Mouse (Mus musculus) layer of hippocampus, adult 9-10 months (tissue): ENCODE measurements around the gene 4930564D02Rik.

Experiments
- DNase-seq: peaks from one replicate; pipeline ENCODE4 v3.0.0; 2022; ENCODE audit warnings: low spot score

Gene 4930564D02Rik

GRCm38 (mm10) chr3:105058627-105059513, 7.8 kb upstream of the 4930564D02Rik start:
- peak; percentile 92 for DNase-seq

GRCm38 (mm10) chr3:105059911-105060310, 6.7 kb upstream of the 4930564D02Rik start:
- DNase-seq: no peak

GRCm38 (mm10) chr3:105060992-105061391, 5.7 kb upstream of the 4930564D02Rik start:
- no peak for DNase-seq

- no peak for DNase-seq
Measured at GRCm38 (mm10) chr3:105061496-105061895, 5.1 kb upstream of the 4930564D02Rik start.

- DNase-seq: no peak
Measured at GRCm38 (mm10) chr3:105061991-105062390, 4.7 kb upstream of the 4930564D02Rik start.

- DNase-seq: no peak
Measured at GRCm38 (mm10) chr3:105062676-105063075, 4.0 kb upstream of the 4930564D02Rik start.

GRCm38 (mm10) chr3:105070553-105070952, 3.9 kb downstream of the 4930564D02Rik start:
- DNase-seq: no peak

- no peak for DNase-seq
Measured at GRCm38 (mm10) chr3:105071251-105071650, 4.6 kb downstream of the 4930564D02Rik start.

GRCm38 (mm10) chr3:105072536-105072935, 5.9 kb downstream of the 4930564D02Rik start:
- no peak for DNase-seq

- no peak for DNase-seq
Measured at GRCm38 (mm10) chr3:105075796-105076195, 9.2 kb downstream of the 4930564D02Rik start.

- no peak for DNase-seq
Measured at GRCm38 (mm10) chr3:105078231-105078826, 11.7 kb downstream of the 4930564D02Rik start.

GRCm38 (mm10) chr3:105087344-105087743, 20.7 kb downstream of the 4930564D02Rik start:
- DNase-seq: no peak

GRCm38 (mm10) chr3:105088638-105089037, 22.0 kb downstream of the 4930564D02Rik start:
- DNase-seq: no peak

GRCm38 (mm10) chr3:105090147-105090546, 23.5 kb downstream of the 4930564D02Rik start:
- DNase-seq: no peak

GRCm38 (mm10) chr3:105090981-105091380, 24.3 kb downstream of the 4930564D02Rik start:
- peak; percentile 48 for DNase-seq

GRCm38 (mm10) chr3:105092721-105093505, 26.3 kb downstream of the 4930564D02Rik start:
- no peak for DNase-seq

GRCm38 (mm10) chr3:105094448-105094847, 27.8 kb downstream of the 4930564D02Rik start:
- no peak for DNase-seq

- DNase-seq: no peak
Measured at GRCm38 (mm10) chr3:105095026-105095425, 28.4 kb downstream of the 4930564D02Rik start.

- DNase-seq: no peak
Measured at GRCm38 (mm10) chr3:105097581-105097980, 30.9 kb downstream of the 4930564D02Rik start.

GRCm38 (mm10) chr3:105099526-105100269, 33.1 kb downstream of the 4930564D02Rik start:
- DNase-seq: no peak

GRCm38 (mm10) chr3:105100270-105100589, 33.6 kb downstream of the 4930564D02Rik start:
- no peak for DNase-seq

- DNase-seq: no peak
Measured at GRCm38 (mm10) chr3:105105827-105106226, 39.2 kb downstream of the 4930564D02Rik start.
